Mouse (Mus musculus) lung, postnatal 0 days (tissue): ENCODE measurements around the gene Lhfpl2. TPM values are rescaled to one million over a fixed set of nuclear protein-coding genes. Genes with fewer than 3 reads are reported as not detected.
A peak's percentile ranks its signal among the peaks of the same experiment; 100 is the strongest.

Experiments used
- ATAC-seq: fragments of 200-750 bp; cut with Nextera tagmentation; 2 replicates; pipeline ENCODE4 v1.8.0; 2017; ENCODE audit warnings: moderate library complexity
- DNase-seq: peaks from one replicate; pipeline ENCODE4 v3.0.0-alpha.2; 2016; ENCODE audit warnings: low spot score
- H3K27ac ChIP-seq: fragments of 300-500 bp; sonication (generic); 2 replicates; pipeline ENCODE4 v1.5.1; 2014; ENCODE audit warnings: antibody characterized with exemption, mild to moderate bottlenecking, low read length, mixed read lengths
- H3K27me3 ChIP-seq: fragments of 300-500 bp; sonication (generic); replicated peaks from 2 replicates; pipeline ENCODE4 v1.6.1; 2014; ENCODE audit warnings: low read length, mixed read lengths; ENCODE audit not compliant: insufficient read depth
- H3K36me3 ChIP-seq: fragments of 300-500 bp; sonication (generic); 2 replicates; pipeline ENCODE4 v1.6.1; 2014; ENCODE audit warnings: low read length, mixed read lengths; ENCODE audit not compliant: insufficient read depth
- H3K4me1 ChIP-seq: fragments of 300-500 bp; sonication (generic); 2 replicates; pipeline ENCODE4 v1.6.1; 2014; ENCODE audit warnings: antibody characterized with exemption, low read depth, low read length, mixed read lengths; ENCODE audit not compliant: insufficient read depth
- H3K4me2 ChIP-seq: fragments of 300-500 bp; sonication (generic); replicated peaks from 2 replicates; pipeline ENCODE4 v1.6.1; 2014; ENCODE audit warnings: low read depth, mild to moderate bottlenecking, low read length, moderate library complexity, mixed read lengths
- H3K4me3 ChIP-seq: fragments of 300-500 bp; sonication (generic); 2 replicates; pipeline ENCODE4 v1.5.1; 2014; ENCODE audit warnings: low read depth, low read length
- H3K9ac ChIP-seq: fragments of 300-500 bp; sonication (generic); replicated peaks from 2 replicates; pipeline ENCODE4 v1.6.1; 2014; ENCODE audit warnings: low read depth, mild to moderate bottlenecking
- H3K9me3 ChIP-seq: fragments of 300-500 bp; sonication (generic); 2 replicates; pipeline ENCODE4 v1.6.1; 2016; ENCODE audit warnings: low read length, mixed read lengths
- CTCF ChIP-seq: IDR thresholded peaks from 2 replicates; pipeline ENCODE4 v1.5.1; 2016; ENCODE audit warnings: antibody characterized with exemption, mild to moderate bottlenecking
- EP300 ChIP-seq: IDR thresholded peaks from 2 replicates; pipeline ENCODE4 v1.6.1; 2016; ENCODE audit warnings: antibody characterized with exemption, mild to moderate bottlenecking, control low read depth
- WGBS: fragments of 180-500 bp; shearing (Covaris S2); extraction: QIAGEN DNeasy Blood & Tissue Kit; methylation state at CpG from one replicate; pipeline ENCODE4 v1.1.7; 2014; 5-methylcytosine and 5-hydroxymethylcytosine counted together
- polyA plus RNA-seq: library from polyadenylated mRNA; unstranded; fragments of >200 nt; fragmentation: Nextera tagmentation; extraction: Ambion mirVana; gene quantifications from 2 replicates; pipeline ENCODE4 v1.2.1, GENCODE M21; 2015

The Lhfpl2 gene
- polyA plus RNA-seq, 1 experiment from 2014 or later, result 19.9 TPM

GRCm38 (mm10) chr13:94064571-94064970 is 7.0 kb downstream of the Lhfpl2 start:
- H3K4me3 ChIP-seq, result no peak overlapping the region
- H3K27ac ChIP-seq, result 0 out of 2 replicates have a peak overlapping the region, but pooled peaks have one; percentile 20
- TF ChIP-seq EP300, result no peak
- TF ChIP-seq CTCF, result no peak

GRCm38 (mm10) chr13:94065276-94066050 is 7.9 kb downstream of the Lhfpl2 start:
- H3K36me3 ChIP-seq, result no peaks in the 10 kb centered on the region
- no peak for DNase-seq
- no peak overlapping the region for H3K4me2 ChIP-seq
- no peak for ATAC-seq
- no peaks in the 10 kb centered on the region for H3K27me3 ChIP-seq
- H3K4me1 ChIP-seq, result peaks cover 16% of the 10 kb centered on the region
- TF ChIP-seq CTCF, result no peak
- no peak for TF ChIP-seq EP300
- WGBS, result 57% methylated on average over 11 of the region's 11 CpGs
- H3K4me3 ChIP-seq, result no peak overlapping the region
- H3K9ac ChIP-seq, result no peak overlapping the region
- no peak overlapping the region for H3K27ac ChIP-seq
- H3K9me3 ChIP-seq, result no peaks in the 10 kb centered on the region

More at GRCm38 (mm10) chr13:94064571-94064970, 7.0 kb downstream of the Lhfpl2 start:
- no peak overlapping the region for H3K4me2 ChIP-seq
- ATAC-seq (peak; percentile 67), DNase-seq (peak; percentile 70)
- 20% methylated on average over 7 of the region's 7 CpGs for WGBS
- no peaks in the 10 kb centered on the region for H3K9me3 ChIP-seq
- H3K9ac ChIP-seq, result no peak overlapping the region
- no peaks in the 10 kb centered on the region for H3K36me3 ChIP-seq
- H3K4me1 ChIP-seq, result peaks cover 16% of the 10 kb centered on the region
- no peaks in the 10 kb centered on the region for H3K27me3 ChIP-seq

GRCm38 (mm10) chr13:94066626-94067275 is 9.2 kb downstream of the Lhfpl2 start:
- Histone ChIP-seq H3K27me3 (no peaks in the 10 kb centered on the region), H3K27ac (no peak overlapping the region), H3K9me3 (no peaks in the 10 kb centered on the region), H3K4me2 (no peak overlapping the region), H3K36me3 (no peaks in the 10 kb centered on the region), H3K4me3 (no peak overlapping the region), H3K4me1 (peaks cover 16% of the 10 kb centered on the region), H3K9ac (no peak overlapping the region)
- no peak for DNase-seq
- WGBS, result 70% methylated on average over 5 of the region's 5 CpGs
- TF ChIP-seq EP300 (no peak), CTCF (no peak)
- no peak for ATAC-seq

GRCm38 (mm10) chr13:94068308-94068707 is 10.7 kb downstream of the Lhfpl2 start:
- Histone ChIP-seq H3K4me1 (peaks cover 12% of the 10 kb centered on the region), H3K27me3 (no peaks in the 10 kb centered on the region), H3K9me3 (no peaks in the 10 kb centered on the region), H3K9ac (no peak overlapping the region), H3K36me3 (no peaks in the 10 kb centered on the region), H3K4me3 (no peak overlapping the region), H3K4me2 (no peak overlapping the region), H3K27ac (no peak overlapping the region)
- WGBS, result 95% methylated on average over 1 of the region's 1 CpGs
- ATAC-seq, result no peak
- no peak for TF ChIP-seq CTCF
- no peak for TF ChIP-seq EP300
- DNase-seq, result no peak

- H3K4me3 ChIP-seq, result no peak overlapping the region
- H3K36me3 ChIP-seq, result no peaks in the 10 kb centered on the region
- H3K9ac ChIP-seq, result no peak overlapping the region
- no peak overlapping the region for H3K27ac ChIP-seq
- TF ChIP-seq CTCF (no peak), EP300 (no peak)
- no peaks in the 10 kb centered on the region for H3K27me3 ChIP-seq
- no peak overlapping the region for H3K4me2 ChIP-seq
- ATAC-seq, result no peak
- WGBS, result 83% methylated on average over 16 of the region's 16 CpGs
- no peak for DNase-seq
- H3K9me3 ChIP-seq, result no peaks in the 10 kb centered on the region
- H3K4me1 ChIP-seq, result peaks cover 14% of the 10 kb centered on the region
Observed at GRCm38 (mm10) chr13:94069421-94070307, 12.1 kb downstream of the Lhfpl2 start.

GRCm38 (mm10) chr13:94070308-94070619 is 12.7 kb downstream of the Lhfpl2 start:
- H3K4me1 ChIP-seq, result peaks cover 14% of the 10 kb centered on the region
- DNase-seq, result no peak
- no peaks in the 10 kb centered on the region for H3K27me3 ChIP-seq
- H3K4me2 ChIP-seq, result no peak overlapping the region
- ATAC-seq, result no peak
- WGBS, result 96% methylated on average over 3 of the region's 3 CpGs
- H3K27ac ChIP-seq, result no peak overlapping the region
- H3K36me3 ChIP-seq, result no peaks in the 10 kb centered on the region
- no peaks in the 10 kb centered on the region for H3K9me3 ChIP-seq
- no peak for TF ChIP-seq EP300
- peak; percentile 44 for TF ChIP-seq CTCF
- H3K9ac ChIP-seq, result no peak overlapping the region
- no peak overlapping the region for H3K4me3 ChIP-seq
